Mouse (Mus musculus): Measurements from ENCODE around the gene Cltrn.

The Cltrn gene

DNA sequence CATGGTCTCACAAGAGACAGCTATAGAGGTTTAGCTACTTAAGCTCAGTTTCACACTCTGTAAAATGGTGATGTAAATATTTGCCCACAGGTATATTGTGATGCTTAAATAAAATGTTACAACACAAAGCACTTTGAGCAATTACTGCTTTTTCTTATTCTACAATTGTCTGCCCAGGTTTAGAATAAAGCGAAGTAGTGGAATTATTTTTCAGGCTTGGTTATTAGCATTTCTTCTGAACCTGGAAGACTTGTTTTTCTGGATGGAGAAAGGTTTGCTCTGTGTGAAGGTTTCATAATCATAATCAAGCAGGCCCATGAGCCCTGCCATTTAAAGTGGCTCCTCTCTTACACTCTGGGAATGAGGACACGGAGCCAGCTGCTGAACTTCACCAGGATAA, 50.4 kb downstream of the Cltrn start, which contains the start of gene Ace2:
TSS of gene Ace2 (plus strand) at position 301 of the 400 bp plus-strand sequence.
- in situ Hi-C loops (cut with MboI), result no loop called here

GRCm38 (mm10) chrX:164145463-164146250, 57.0 kb downstream of the Cltrn start:
- in situ Hi-C loops (cut with MboI), result no loop called here

DNA sequence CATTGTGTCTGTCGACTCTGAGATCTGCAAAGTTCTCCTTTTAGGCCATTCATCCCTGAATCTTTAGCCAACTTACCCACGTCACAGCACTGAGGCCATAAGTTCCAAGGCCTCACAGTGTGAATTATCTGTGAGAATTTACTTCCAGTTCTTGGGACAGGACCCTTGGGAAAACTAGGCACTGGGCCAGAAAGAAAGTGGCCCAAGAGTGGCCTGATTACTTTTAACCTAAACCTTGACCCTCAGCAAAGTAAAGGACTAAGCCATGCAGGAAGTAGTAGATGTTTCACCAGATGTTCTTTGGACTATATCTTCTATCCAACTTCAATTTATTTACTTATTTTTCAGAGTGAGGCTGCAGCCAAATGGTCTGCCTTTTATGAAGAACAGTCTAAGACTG, 64.1 kb downstream of the Cltrn start:
- in situ Hi-C loops (cut with MboI), result no loop called here

GRCm38 (mm10) chrX:164153606-164154005, 65.0 kb downstream of the Cltrn start:
- in situ Hi-C loops (cut with MboI), result no loop called here

GRCm38 (mm10) chrX:164154594-164154993, 66.0 kb downstream of the Cltrn start:
- in situ Hi-C loops (cut with MboI), result no loop called here

GRCm38 (mm10) chrX:164164681-164165080, 76.1 kb downstream of the Cltrn start:
- in situ Hi-C loops (cut with MboI), result no loop called here
